Comparison of ENCODE assay signal across 16 mouse cellular contexts in genomic region chr5:52130496-52130895, GRCm38 (mm10). TPM values are rescaled to one million over a fixed set of nuclear protein-coding genes. Genes with fewer than 3 reads are reported as not detected.
DNase-seq lines count a peak whose midpoint lies in the region; ATAC-seq lines count a peak whose summit lies in the region.
"Had no signal": no experiment of that assay in that cellular context is flagged by ENCODE, and none has a peak within 500 bp of the region (broad histone marks: within the 10 kb centered on the region; RNA-seq: fewer than 3 reads in every experiment).

No protein-coding gene starts in this region.

- DNase-seq in heart, adult 18-20 months, result peak; percentile 28 to 60
- DNase-seq in heart, postnatal 25 days (ENCODE audit: low spot score), result no peak
- peak; percentile 76 for DNase-seq in kidney, postnatal 10 days
- peak; percentile 36 to 70 for DNase-seq in heart, adult 9 months (ENCODE audit: low spot score in 2 of 2)
- peak; percentile 36 to 77 for DNase-seq in lung, postnatal 4 days
- DNase-seq in ovary, adult 18-20 months (ENCODE audit: low spot score), result no peak
- DNase-seq: cerebellum, adult 9-11 months; forebrain, postnatal 0 days; gastrocnemius, adult 2 months; right cerebral cortex, postnatal 14 days had no signal

- no peaks in the 10 kb centered on the region for H3K27me3 ChIP-seq in kidney, embryonic 14.5 days (ENCODE audit: control insufficient read depth, insufficient read depth, low read length)
- H3K27me3 ChIP-seq: heart, embryonic 13.5 days; hindbrain, embryonic 12.5 days; neural tube, embryonic 12.5 days had no signal

- 67% methylated on average over 1 of the region's 1 CpGs for WGBS in kidney, embryonic 14.5 days

- no peak overlapping the region for H3K4me2 ChIP-seq in kidney, embryonic 14.5 days (replicated peaks; ENCODE audit: low read depth, low read length)
- H3K4me2 ChIP-seq: heart, embryonic 13.5 days; hindbrain, embryonic 12.5 days; neural tube, embryonic 12.5 days had no signal

- H3K9ac ChIP-seq in kidney, embryonic 14.5 days (ENCODE audit: low read depth, low read length), result no peak overlapping the region
- H3K9ac ChIP-seq: forebrain, postnatal 0 days; heart, embryonic 13.5 days; hindbrain, embryonic 12.5 days; neural tube, embryonic 12.5 days had no signal

- intact Hi-C loops in heart, postnatal 25 days (cut with DNase I), result no loop called here

- no peaks in the 10 kb centered on the region for H3K9me3 ChIP-seq in kidney, embryonic 14.5 days (ENCODE audit: control insufficient read depth, low read length)
- H3K9me3 ChIP-seq: heart, embryonic 13.5 days; hindbrain, embryonic 12.5 days; midbrain, embryonic 10.5 days; neural tube, embryonic 12.5 days had no signal

- ATAC-seq in kidney, embryonic 14.5 days (ENCODE audit: low FRiP score, low TSS enrichment), result no peak
- no peak for ATAC-seq in inflammation-experienced regulatory T-cells, adult 6 months
- ATAC-seq: forebrain, postnatal 0 days had no signal

- H3K27ac ChIP-seq in kidney, embryonic 14.5 days (ENCODE audit: low read depth, low read length), result no peak overlapping the region
- H3K27ac ChIP-seq: gastrocnemius, adult 2 months; heart, embryonic 13.5 days; hindbrain, embryonic 12.5 days; midbrain, embryonic 10.5 days; neural tube, embryonic 12.5 days had no signal

- H3K36me3 ChIP-seq in kidney, embryonic 14.5 days (ENCODE audit: control insufficient read depth, insufficient read depth, low read length), result no peaks in the 10 kb centered on the region
- H3K36me3 ChIP-seq: heart, embryonic 13.5 days; hindbrain, embryonic 12.5 days had no signal

- no peak overlapping the region for H3K4me3 ChIP-seq in kidney, embryonic 14.5 days (ENCODE audit: low read length)
- H3K4me3 ChIP-seq: gastrocnemius, adult 2 months; heart, embryonic 13.5 days; hindbrain, embryonic 12.5 days; midbrain, embryonic 10.5 days; neural tube, embryonic 12.5 days had no signal

- H3K4me1 ChIP-seq in kidney, embryonic 14.5 days (ENCODE audit: control insufficient read depth, insufficient read depth, low read length), result no peaks in the 10 kb centered on the region
- H3K4me1 ChIP-seq: heart, embryonic 13.5 days; midbrain, embryonic 10.5 days; neural tube, embryonic 12.5 days had no signal

RNA-seq across cellular contexts. Expression of gene Dhx15, which starts 59.8 kb away (rescaled TPM):
- total RNA-seq in heart, adult 18-20 months (2021), result 10 to 100 TPM; 54.9 to 57.7 TPM
- 10 to 100 TPM; 49.8 to 58.4 TPM for total RNA-seq in heart, postnatal 25 days (2021)
- polyA plus RNA-seq in kidney, embryonic 14.5 days (2014; fragmentation: Nextera tagmentation; extraction: Ambion mirVana), result 112 and 124 TPM in 2 replicates
- 100 to 1,000 TPM in 1 of 3 experiments, 10 to 100 TPM in 2; 96.8 to 117 (median 97.1) TPM for polyA plus RNA-seq in inflammation-experienced regulatory T-cells, adult 6 months (2017; shearing (Covaris generic))

Comparison
In these comparisons a context has a peak if more than half of its experiments do, and no peak if none do; other contexts are left out.
1. DNase-seq: peak in heart, adult 18-20 months (2 of 2), kidney, postnatal 10 days (single experiment), heart, adult 9 months (2 of 2) and lung, postnatal 4 days (2 of 2); none in heart, postnatal 25 days (single experiment) and ovary, adult 18-20 months (single experiment).